Mouse (Mus musculus) limb, embryonic 14.5 days (tissue): ENCODE data around the gene Gin1. TPM values are rescaled to one million over a fixed set of nuclear protein-coding genes. Genes with fewer than 3 reads are reported as not detected.

Experiments used
- ATAC-seq: fragments of 200-750 bp; cut with Nextera tagmentation; 2 replicates; pipeline ENCODE4 v1.8.0; 2017; ENCODE audit warnings: low read depth, moderate number of reproducible peaks, moderate TSS enrichment; ENCODE audit not compliant: low FRiP score
- DNase-seq: peaks from one replicate; pipeline ENCODE4 v3.0.0-alpha.2; 2015; ENCODE audit warnings: low spot score
- H3K27ac ChIP-seq: fragments of 300-500 bp; sonication (generic); replicated peaks from 2 replicates; pipeline ENCODE4 v1.5.1; 2014; ENCODE audit warnings: low read depth, mild to moderate bottlenecking, low read length, moderate library complexity, mixed read lengths
- H3K27me3 ChIP-seq: fragments of 300-500 bp; sonication (generic); 2 replicates; pipeline ENCODE4 v1.6.1; 2014; ENCODE audit warnings: low read length, mixed read lengths; ENCODE audit not compliant: control insufficient read depth, insufficient read depth
- H3K36me3 ChIP-seq: fragments of 300-500 bp; sonication (generic); 2 replicates; pipeline ENCODE4 v1.6.1; 2014; ENCODE audit warnings: mild to moderate bottlenecking, low read length, moderate library complexity, mixed read lengths; ENCODE audit not compliant: control insufficient read depth, insufficient read depth
- H3K4me1 ChIP-seq: fragments of 300-500 bp; sonication (generic); 2 replicates; pipeline ENCODE4 v1.6.1; 2014; ENCODE audit warnings: antibody characterized with exemption, low read length, mixed read lengths; ENCODE audit not compliant: control insufficient read depth, insufficient read depth
- H3K4me2 ChIP-seq: fragments of 300-500 bp; sonication (generic); replicated peaks from 2 replicates; pipeline ENCODE4 v1.6.1; 2014; ENCODE audit warnings: low read depth, mild to moderate bottlenecking, low read length, moderate library complexity; ENCODE audit not compliant: severe bottlenecking
- H3K4me3 ChIP-seq: fragments of 300-500 bp; sonication (generic); replicated peaks from 2 replicates; pipeline ENCODE4 v1.5.1; 2014; ENCODE audit warnings: low read length
- H3K9ac ChIP-seq: fragments of 300-500 bp; sonication (generic); 2 replicates; pipeline ENCODE4 v1.6.1; 2014; ENCODE audit warnings: mild to moderate bottlenecking, low read depth, low read length, moderate library complexity; ENCODE audit not compliant: severe bottlenecking
- H3K9me3 ChIP-seq: fragments of 300-500 bp; sonication (generic); 2 replicates; pipeline ENCODE4 v1.6.1; 2016; ENCODE audit warnings: low read length; ENCODE audit not compliant: control insufficient read depth
- POLR2A ChIP-seq: fragments of 200-500 bp; IDR thresholded peaks from 2 replicates; pipeline ENCODE4 v1.8.0; 2012; ENCODE audit warnings: inconsistent platforms, mild to moderate bottlenecking, moderate library complexity, borderline replicate concordance; ENCODE audit not compliant: insufficient read depth, insufficient read length; ENCODE audit errors: extremely low read depth
- WGBS: fragments of 180-500 bp; shearing (Covaris S2); extraction: QIAGEN DNeasy Blood & Tissue Kit; methylation state at CpG from one replicate; pipeline ENCODE4 v1.1.7; 2014; 5-methylcytosine and 5-hydroxymethylcytosine counted together
- polyA plus RNA-seq, 2 experiments: library from polyadenylated mRNA; depleted of rRNA in 1 of 2; stranded (reverse) in 1 of 2; unstranded in 1 of 2; fragments of >200 nt; fragmentation: Nextera tagmentation in 1 of 2; extraction: Ambion mirVana in 1 of 2; gene quantifications; 2 replicates each; pipeline versions ENCODE4 v1.2.1 to v1.2.3; 2012 to 2014

Gene Gin1
- polyA plus RNA-seq (2012; rRNA removed), result 5.7 and 8.6 TPM in 2 replicates
- 13.3 and 14.8 TPM in 2 replicates for polyA plus RNA-seq (2014; fragmentation: Nextera tagmentation; extraction: Ambion mirVana)

DNA sequence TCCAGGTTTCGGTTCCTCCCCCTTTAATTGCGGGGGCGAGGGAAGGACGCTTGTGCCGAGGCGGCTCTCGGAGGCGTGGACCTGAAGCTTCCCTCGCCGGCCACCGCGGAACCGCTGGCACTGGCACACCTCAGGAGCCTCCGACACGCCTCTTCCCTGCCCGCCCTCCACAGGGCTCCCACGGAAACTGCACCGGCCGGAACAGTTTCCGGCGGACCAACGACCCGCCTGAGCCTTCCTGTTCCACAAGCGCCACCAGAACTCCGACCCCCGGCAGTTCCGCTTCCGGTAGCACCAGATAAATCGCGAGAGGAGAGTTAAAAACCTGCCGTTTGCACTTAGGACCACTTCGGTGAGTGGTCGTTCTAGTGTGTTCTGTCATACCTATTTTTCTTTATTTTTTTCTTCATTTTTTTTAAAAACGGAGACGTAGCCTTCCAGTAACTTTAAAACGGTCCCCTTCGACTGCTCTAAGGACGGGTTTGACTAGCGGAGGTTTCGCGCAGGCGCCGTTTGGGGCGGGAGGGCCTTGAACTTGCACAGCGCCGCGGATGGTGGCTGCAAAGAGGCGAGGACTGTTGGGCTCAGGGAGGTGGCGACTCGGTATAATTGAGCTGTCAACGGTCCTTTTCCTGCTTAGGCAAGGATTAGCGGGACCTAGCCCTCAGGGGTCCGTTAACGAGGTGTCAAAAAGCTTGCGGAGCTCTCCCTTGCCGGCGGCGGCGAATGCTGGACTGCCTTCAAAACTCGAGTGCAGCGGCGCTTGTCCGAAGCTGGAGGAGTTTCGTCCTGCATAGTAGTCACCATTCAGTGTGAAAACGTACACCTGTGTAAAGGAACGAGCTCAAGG, at the start of gene Gin1, which contains the start of gene Ppip5k2:
Gene Gin1 (plus strand): TSS at position 269 of the 850 bp plus-strand sequence.
Gene Ppip5k2 (minus strand): TSS at position 508 of the 850 bp plus-strand sequence.
- Histone ChIP-seq H3K27ac (peak within 1 kb of the TSS; percentile 77), H3K4me3 (peak within 1 kb of the TSS; percentile 74), H3K36me3 (no peaks in the 10 kb centered on the region), H3K4me1 (peaks cover 12% of the 10 kb centered on the region), H3K9me3 (no peaks in the 10 kb centered on the region), H3K4me2 (peak within 1 kb of the TSS; percentile 65), H3K9ac (peak within 1 kb of the TSS; percentile 75), H3K27me3 (no peaks in the 10 kb centered on the region)
- DNase-seq (peak; percentile 96), ATAC-seq (peak; percentile 98)
- WGBS, result under 1% methylated on average over 59 of the region's 66 CpGs
- TF ChIP-seq POLR2A, result peak; percentile 88

DNA sequence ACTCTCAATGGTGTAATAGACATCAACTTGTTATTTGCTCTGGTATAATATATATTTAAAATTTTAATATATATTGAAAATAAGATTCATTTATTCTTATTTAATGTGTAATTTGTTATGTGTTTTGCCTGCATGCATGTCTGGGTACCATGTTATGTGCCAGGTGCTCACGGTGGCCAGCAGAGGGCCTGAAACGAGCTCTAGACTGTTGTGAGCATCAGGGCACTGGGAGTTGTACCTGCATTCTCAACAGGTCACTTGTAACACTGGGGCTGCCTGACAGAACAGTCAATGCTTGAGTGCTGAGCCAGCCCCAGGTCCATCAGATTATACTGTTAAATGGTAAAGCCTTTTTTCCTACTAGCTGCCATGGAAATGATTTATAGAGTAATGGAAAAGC, 43.2 kb upstream of the Gin1 start:
- WGBS, result 77% methylated on average over 2 of the region's 2 CpGs
- peaks cover 33% of the 10 kb centered on the region for H3K36me3 ChIP-seq
- H3K4me3 ChIP-seq, result no peak overlapping the region
- H3K4me1 ChIP-seq, result no peaks in the 10 kb centered on the region
- no peak overlapping the region for H3K9ac ChIP-seq
- H3K27ac ChIP-seq, result no peak overlapping the region
- TF ChIP-seq POLR2A, result no peak
- H3K27me3 ChIP-seq, result no peaks in the 10 kb centered on the region
- H3K4me2 ChIP-seq, result no peak overlapping the region
- ATAC-seq, result no peak
- no peaks in the 10 kb centered on the region for H3K9me3 ChIP-seq
- DNase-seq, result no peak

DNA sequence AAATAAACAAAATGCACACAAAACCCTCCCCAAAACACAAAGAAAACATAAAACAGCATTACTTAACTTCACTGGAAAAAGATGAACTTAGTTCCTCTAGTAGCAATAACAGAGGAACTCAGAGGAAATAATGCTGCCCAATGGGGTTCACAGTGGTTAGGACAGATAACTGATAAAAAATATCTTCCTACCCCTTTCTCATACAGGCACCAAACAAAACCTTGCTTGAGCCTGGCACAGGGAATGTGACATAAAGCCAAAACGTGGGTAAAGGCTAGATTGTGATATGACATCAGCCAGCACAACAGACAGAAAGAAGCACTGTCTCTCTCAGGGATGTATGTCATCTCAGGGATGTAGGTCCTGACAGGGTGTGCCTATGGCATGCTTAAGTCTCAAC, 40.6 kb upstream of the Gin1 start:
- Histone ChIP-seq H3K4me2 (no peak overlapping the region), H3K4me3 (no peak overlapping the region), H3K27me3 (no peaks in the 10 kb centered on the region), H3K9ac (no peak overlapping the region), H3K36me3 (peaks cover 37% of the 10 kb centered on the region), H3K27ac (no peak overlapping the region), H3K9me3 (no peaks in the 10 kb centered on the region), H3K4me1 (no peaks in the 10 kb centered on the region)
- 96% methylated on average over 1 of the region's 1 CpGs for WGBS
- no peak for TF ChIP-seq POLR2A
- no peak for ATAC-seq
- no peak for DNase-seq

DNA sequence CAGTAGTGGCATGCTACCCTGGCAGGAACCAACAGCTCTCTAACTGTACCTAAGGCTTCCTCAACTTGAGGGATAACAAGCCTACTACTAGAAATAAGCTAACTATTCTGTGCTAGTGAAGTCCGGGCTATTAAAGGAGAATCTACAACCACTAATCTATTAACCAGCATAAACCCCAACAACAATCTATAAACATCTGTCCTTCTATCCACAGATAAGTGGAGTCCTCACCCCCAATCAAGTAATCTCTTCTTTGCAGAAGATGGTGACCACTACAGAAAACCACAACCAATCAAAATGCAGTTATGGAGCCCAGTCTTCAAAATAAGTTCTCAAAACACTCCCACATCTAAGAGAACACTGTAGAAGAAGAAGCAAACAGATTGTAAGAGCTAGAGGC, 26.9 kb upstream of the Gin1 start:
- Histone ChIP-seq H3K9me3 (no peaks in the 10 kb centered on the region), H3K4me3 (no peak overlapping the region), H3K4me1 (no peaks in the 10 kb centered on the region), H3K9ac (no peak overlapping the region), H3K36me3 (peaks cover 70% of the 10 kb centered on the region), H3K4me2 (no peak overlapping the region), H3K27me3 (no peaks in the 10 kb centered on the region), H3K27ac (no peak overlapping the region)
- DNase-seq, result no peak
- no peak for ATAC-seq
- 96% methylated on average over 1 of the region's 1 CpGs for WGBS
- no peak for TF ChIP-seq POLR2A

DNA sequence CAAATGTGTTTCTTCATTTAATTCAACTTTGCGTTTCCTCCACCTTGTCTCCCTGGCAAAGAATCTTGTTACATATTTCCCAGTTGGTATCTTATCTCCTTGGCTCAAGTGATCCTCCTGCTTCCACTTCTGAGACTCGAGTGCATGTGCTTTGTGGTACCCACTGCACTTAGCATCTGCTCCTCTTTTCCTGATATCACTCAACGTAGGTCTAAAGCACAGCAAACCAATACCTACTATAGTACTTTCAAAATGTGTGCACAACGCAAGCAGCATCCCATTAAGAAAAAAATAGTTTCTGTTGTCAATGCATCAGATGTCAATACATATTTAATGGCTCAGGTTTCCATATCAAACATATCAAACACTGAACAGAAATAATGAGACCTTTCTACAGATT, 24.3 kb upstream of the Gin1 start:
- TF ChIP-seq POLR2A, result no peak
- ATAC-seq (no peak), DNase-seq (no peak)
- H3K27me3 ChIP-seq, result no peaks in the 10 kb centered on the region
- no peaks in the 10 kb centered on the region for H3K4me1 ChIP-seq
- H3K36me3 ChIP-seq, result peaks cover 65% of the 10 kb centered on the region
- no peak overlapping the region for H3K4me3 ChIP-seq
- no peaks in the 10 kb centered on the region for H3K9me3 ChIP-seq
- H3K4me2 ChIP-seq, result no peak overlapping the region
- WGBS, result 88% methylated on average over 4 of the region's 4 CpGs
- H3K9ac ChIP-seq, result no peak overlapping the region
- no peak overlapping the region for H3K27ac ChIP-seq

DNA sequence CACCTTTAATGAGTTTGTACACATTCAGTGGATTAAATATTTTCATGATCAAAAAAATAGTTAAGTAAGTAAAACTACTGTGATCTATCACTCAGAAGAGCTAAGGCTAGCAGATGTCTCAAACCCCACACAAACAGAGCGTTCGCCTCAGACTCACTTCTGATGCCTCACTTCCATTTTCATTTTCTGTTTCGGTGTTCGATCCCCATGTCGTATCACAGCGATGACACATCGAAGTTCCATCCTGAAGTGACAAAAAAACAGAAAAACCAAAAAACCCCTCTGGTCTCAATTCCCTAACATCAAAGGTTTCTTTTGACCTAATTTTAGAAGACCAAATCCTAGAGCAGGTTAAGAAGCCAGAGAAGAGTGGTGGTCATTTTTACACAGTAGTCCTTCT, 23.7 kb upstream of the Gin1 start:
- H3K4me3 ChIP-seq, result no peak overlapping the region
- peaks cover 65% of the 10 kb centered on the region for H3K36me3 ChIP-seq
- DNase-seq, result no peak
- H3K4me1 ChIP-seq, result no peaks in the 10 kb centered on the region
- H3K4me2 ChIP-seq, result no peak overlapping the region
- H3K27me3 ChIP-seq, result no peaks in the 10 kb centered on the region
- no peak for ATAC-seq
- H3K9me3 ChIP-seq, result no peaks in the 10 kb centered on the region
- WGBS, result 97% methylated on average over 7 of the region's 7 CpGs
- no peak overlapping the region for H3K27ac ChIP-seq
- no peak overlapping the region for H3K9ac ChIP-seq
- TF ChIP-seq POLR2A, result no peak
